Mouse (Mus musculus): ENCODE results near the gene Shroom4. TPM values are rescaled to one million over a fixed set of nuclear protein-coding genes. Genes with fewer than 3 reads are reported as not detected.

The Shroom4 gene
- total RNA-seq, 2 experiments from 2014 or later = not detected

- no peak for ATAC-seq (replicated peaks; ENCODE audit: low FRiP score, low TSS enrichment, poor library complexity, severe bottlenecking)
Measured at GRCm38 (mm10) chrX:6482268-6482667, 82.6 kb downstream of the Shroom4 start.

GRCm38 (mm10) chrX:6483817-6484216, 84.2 kb downstream of the Shroom4 start:
- no peak for ATAC-seq (replicated peaks; ENCODE audit: low FRiP score, low TSS enrichment, poor library complexity, severe bottlenecking)

- ATAC-seq (replicated peaks; ENCODE audit: low FRiP score, low TSS enrichment, poor library complexity, severe bottlenecking) = no peak
Measured at GRCm38 (mm10) chrX:6490433-6490832, 90.8 kb downstream of the Shroom4 start.

GRCm38 (mm10) chrX:6495456-6495855, 95.8 kb downstream of the Shroom4 start:
- no peak for ATAC-seq (replicated peaks; ENCODE audit: low FRiP score, low TSS enrichment, poor library complexity, severe bottlenecking)

DNA sequence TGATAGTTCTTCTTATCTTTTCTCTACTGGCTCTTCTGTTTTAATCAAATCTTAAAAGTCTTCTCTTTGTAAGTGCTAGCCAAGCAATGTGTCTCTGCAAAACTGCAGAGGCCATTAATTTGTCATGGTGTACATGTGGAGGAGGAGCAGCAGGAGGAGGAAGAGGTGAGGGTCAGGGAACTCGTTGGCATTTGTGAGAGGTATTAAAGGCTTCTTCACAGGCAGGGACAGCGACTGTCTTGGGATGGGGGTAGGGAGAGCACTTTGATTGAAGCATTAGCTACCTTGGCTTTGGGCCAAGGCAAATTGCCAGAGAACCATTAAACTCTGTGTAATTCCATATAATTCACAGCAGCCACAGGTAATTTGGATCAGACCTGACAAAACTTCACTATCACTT, 96.7 kb downstream of the Shroom4 start:
- no peak for ATAC-seq (replicated peaks; ENCODE audit: low FRiP score, low TSS enrichment, poor library complexity, severe bottlenecking)

DNA sequence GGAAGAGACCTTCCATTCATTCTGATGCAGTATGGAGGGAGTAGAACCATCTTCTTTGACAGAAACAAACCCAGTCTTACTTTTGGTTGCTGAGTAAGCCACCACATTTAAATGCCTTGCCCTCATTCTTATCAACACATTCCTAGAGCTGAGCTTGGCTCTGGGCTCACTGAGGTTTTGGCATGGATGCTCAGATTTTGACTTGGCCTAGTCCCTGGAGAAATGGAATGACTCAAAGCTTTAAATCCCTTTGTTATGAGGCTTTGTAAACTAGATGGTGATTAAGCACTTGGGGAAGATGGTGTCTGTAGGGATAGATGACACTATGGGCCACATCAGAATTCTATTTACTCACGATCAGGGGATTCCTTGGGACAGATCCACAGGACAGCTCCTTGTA, 102.2 kb downstream of the Shroom4 start:
- ATAC-seq (replicated peaks; ENCODE audit: low FRiP score, low TSS enrichment, poor library complexity, severe bottlenecking) = no peak

- no peak for ATAC-seq (replicated peaks; ENCODE audit: low FRiP score, low TSS enrichment, poor library complexity, severe bottlenecking)
Measured at GRCm38 (mm10) chrX:6517217-6517616, 117.6 kb downstream of the Shroom4 start.

GRCm38 (mm10) chrX:6518421-6518820, 118.8 kb downstream of the Shroom4 start:
- no peak for ATAC-seq (replicated peaks; ENCODE audit: low FRiP score, low TSS enrichment, poor library complexity, severe bottlenecking)

DNA sequence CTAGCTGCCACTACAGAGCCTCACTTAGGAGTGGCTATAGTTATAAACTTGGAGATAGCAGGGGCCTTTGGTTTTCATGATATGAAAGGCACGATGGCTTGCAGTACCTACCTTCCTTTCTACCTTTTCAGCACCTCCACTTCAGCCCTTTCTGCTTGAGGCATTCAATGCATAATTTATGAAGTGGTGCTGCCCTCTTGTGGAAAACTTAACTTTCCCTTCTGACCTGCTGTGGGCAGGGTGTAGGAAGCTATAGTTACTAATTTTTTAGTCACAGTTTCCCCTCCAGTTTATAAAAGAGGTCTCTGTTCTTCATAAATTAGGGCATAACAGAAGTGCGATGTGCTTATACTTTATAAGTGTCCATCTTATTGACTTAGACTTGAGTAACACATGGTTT, 123.3 kb downstream of the Shroom4 start:
- no peak for ATAC-seq (replicated peaks; ENCODE audit: low FRiP score, low TSS enrichment, poor library complexity, severe bottlenecking)

GRCm38 (mm10) chrX:6536636-6537035, 137.0 kb downstream of the Shroom4 start:
- ATAC-seq (replicated peaks; ENCODE audit: low FRiP score, low TSS enrichment, poor library complexity, severe bottlenecking) = no peak

DNA sequence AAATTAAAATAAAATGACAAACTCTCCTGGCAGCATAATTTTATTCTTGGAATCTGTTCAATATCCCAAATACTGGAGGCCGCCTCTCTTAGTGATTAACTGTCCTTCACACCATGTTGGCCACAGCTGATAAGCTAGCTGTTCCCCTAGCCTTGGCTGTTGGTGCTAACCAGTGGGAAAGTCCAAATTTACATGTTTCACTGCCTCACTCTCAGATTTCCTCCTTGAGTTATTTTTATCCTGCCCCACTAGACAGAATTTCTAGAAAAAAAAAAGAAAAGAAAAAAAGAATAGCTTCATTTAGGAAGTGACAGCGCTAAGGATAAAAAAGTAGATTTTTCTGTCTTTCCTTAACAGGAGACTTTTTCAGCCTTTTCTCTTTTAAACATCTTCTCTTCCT, 138.0 kb downstream of the Shroom4 start:
- ATAC-seq (replicated peaks; ENCODE audit: low FRiP score, low TSS enrichment, poor library complexity, severe bottlenecking) = no peak

DNA sequence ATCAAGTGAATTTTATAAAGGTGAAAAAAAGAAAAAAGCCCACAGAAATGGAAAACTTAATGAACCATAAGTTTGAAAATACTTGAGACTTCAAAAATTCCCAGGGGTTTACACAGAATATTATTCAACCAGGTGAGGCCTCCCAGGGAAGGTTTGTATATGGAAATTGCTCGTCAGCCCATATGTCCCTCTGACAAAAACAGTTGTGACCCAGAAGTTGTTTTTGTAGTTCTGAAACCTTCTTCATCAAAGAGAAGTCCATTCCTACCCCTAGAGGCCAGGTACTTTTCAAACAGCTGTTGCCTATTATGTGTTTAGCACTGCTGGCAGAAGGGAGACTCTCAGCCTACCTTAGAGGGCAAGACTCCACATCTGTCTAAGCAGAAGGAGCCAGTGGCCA, 165.4 kb downstream of the Shroom4 start:
- ATAC-seq (replicated peaks; ENCODE audit: low FRiP score, low TSS enrichment, poor library complexity, severe bottlenecking) = no peak

DNA sequence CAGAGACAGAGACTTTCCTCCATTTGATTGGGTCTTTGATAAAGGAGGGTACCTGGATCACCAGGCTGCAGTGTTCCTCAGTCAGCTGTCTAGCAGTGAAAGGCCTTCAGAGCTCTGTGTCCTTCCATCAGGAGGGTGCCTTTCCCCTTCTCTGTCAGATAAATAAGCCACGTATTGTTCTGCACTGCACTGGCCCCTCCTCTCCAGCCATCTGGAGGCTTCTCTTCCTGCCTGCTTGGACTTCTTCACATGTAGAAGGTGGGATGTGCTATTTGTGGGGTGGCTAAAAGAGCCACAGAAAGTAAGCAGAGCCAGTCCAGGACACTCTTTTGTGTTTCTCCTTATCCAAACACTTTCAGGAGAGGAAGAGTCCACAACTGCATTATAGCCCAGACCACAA, 174.9 kb downstream of the Shroom4 start:
- no peak for ATAC-seq (replicated peaks; ENCODE audit: low FRiP score, low TSS enrichment, poor library complexity, severe bottlenecking)

GRCm38 (mm10) chrX:6577001-6577400, 177.3 kb downstream of the Shroom4 start:
- no peak for ATAC-seq (replicated peaks; ENCODE audit: low FRiP score, low TSS enrichment, poor library complexity, severe bottlenecking)

GRCm38 (mm10) chrX:6580671-6581070, 181.0 kb downstream of the Shroom4 start:
- ATAC-seq (replicated peaks; ENCODE audit: low FRiP score, low TSS enrichment, poor library complexity, severe bottlenecking) = no peak

GRCm38 (mm10) chrX:6581181-6581580, 181.5 kb downstream of the Shroom4 start:
- ATAC-seq (replicated peaks; ENCODE audit: low FRiP score, low TSS enrichment, poor library complexity, severe bottlenecking) = no peak

- ATAC-seq (replicated peaks; ENCODE audit: low FRiP score, low TSS enrichment, poor library complexity, severe bottlenecking) = no peak
Measured at GRCm38 (mm10) chrX:6582646-6583045, 183.0 kb downstream of the Shroom4 start.

DNA sequence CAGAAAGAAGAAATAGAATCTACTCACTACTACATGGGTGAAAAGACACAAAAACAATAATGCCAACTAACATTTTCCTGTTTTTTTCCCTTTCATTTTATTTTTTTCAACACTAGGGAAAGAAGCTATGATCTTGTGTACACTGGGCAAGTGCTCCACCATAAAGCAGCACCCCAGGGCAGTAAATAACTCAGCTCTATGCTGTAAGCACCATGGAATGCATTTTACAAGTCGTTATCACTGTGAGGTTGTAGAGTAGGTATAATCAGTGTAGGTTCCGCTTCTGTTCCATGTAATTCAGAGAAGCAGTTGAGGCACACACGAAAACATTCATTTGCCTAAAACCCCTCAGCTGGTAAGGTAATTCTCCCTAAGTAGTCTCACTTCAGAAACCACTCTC, 194.5 kb downstream of the Shroom4 start:
- no peak for ATAC-seq (replicated peaks; ENCODE audit: low FRiP score, low TSS enrichment, poor library complexity, severe bottlenecking)

DNA sequence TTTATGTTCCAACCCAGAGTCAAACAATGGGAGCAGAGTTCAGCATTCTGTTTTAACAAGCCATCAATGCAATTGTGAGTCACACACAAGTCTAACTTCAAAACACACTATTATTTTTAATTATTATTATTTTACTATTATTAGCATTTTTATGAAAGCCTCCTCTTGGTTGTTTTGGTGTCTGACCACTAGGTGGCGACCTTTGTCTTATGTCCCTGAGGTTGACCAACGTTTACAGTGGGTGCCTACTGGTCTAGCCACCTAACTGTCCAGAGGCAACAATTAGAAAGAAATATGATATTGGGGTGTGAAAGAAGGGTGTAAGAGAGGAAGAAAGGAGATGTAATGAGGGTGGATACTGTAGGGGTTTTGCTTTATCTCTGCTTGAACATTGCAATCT, 254.4 kb downstream of the Shroom4 start:
- ATAC-seq (replicated peaks; ENCODE audit: low FRiP score, low TSS enrichment, poor library complexity, severe bottlenecking) = no peak

DNA sequence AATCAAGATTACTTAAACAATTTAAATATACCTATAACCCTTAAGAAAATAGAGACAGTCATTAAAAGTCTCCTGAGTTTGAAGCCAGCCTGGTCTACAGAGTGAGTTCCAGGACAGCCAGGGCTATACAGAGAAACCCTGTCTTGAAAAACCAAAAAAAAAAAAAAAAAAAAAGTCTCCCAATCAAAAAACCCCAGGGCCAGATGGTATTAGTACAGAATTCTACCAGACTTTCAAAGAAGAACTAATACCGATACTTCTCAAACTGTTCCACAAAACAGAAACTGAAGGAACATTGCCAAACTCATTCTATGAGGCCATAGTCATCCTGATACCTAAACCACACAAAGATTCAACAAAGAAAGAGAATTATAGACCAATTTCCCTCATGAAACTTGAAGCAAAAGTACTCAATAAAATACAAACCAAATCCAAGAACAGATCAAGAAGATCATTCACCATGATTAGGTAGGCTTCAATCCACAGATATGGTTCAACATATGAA, 259.2 kb downstream of the Shroom4 start:
- no peak for ATAC-seq (replicated peaks; ENCODE audit: low FRiP score, low TSS enrichment, poor library complexity, severe bottlenecking)
